Mouse (Mus musculus) lung, adult 18-20 months (tissue): ENCODE measurements around the gene Gys2.
"Not testable (repeated sequence)": the region's sequence is repeated elsewhere in the genome, so short reads cannot be mapped to it uniquely, and the experiment has no call there.

ENCODE experiments used
- DNase-seq, 2 experiments: peaks; one replicate each; pipeline ENCODE4 v3.0.0; 2022; ENCODE audit warnings: mixed read lengths in 2 of 2

The Gys2 gene

DNA sequence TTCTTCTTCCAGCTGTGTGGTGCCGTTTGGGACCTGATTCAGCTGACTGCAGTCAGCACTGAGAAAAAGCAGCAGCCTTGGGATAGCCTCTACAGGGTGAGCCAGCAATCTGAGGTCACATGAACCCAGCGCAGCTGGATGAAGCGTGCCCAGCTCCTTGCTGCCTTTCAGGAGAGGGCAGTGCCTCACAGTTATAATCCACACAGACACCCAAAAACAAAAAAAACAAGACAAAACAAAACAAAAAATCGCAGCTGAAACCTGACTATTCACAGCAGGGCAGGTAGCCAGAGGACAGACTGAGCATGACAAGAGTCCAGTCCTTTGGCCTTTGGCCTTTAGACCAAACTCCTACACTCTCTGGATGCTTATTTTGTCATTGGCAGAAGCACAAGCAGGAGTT lies at the start of gene Gys2:
TSS of gene Gys2 (minus strand) at position 309 of the 403 bp plus-strand sequence.
- no peak for DNase-seq

DNA sequence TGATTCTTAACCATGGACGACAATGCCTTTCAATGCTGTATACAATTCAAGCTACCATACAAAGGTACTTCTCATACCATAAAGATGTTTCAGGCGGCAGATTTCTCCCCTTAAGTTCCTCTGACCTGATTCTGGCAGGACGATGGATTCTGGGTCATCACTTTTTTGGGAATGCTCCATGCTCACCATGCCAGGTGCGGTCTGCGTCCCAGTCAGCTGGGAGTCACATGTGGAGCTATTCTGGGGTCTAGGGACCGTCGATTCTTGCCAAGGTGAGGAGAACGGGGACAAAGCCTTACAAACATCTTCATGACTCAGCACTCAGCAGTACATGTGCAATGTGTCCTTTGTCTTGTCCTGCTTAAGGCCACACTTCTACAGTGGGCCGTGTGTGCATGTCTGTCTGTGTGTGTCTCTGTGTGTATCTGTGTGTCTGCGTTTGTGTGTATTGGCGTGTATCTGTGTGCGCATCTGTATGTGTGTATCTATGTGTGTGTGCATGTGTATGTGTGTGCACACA lies 48.7 kb upstream of the Gys2 start:
- no peak for DNase-seq

DNA sequence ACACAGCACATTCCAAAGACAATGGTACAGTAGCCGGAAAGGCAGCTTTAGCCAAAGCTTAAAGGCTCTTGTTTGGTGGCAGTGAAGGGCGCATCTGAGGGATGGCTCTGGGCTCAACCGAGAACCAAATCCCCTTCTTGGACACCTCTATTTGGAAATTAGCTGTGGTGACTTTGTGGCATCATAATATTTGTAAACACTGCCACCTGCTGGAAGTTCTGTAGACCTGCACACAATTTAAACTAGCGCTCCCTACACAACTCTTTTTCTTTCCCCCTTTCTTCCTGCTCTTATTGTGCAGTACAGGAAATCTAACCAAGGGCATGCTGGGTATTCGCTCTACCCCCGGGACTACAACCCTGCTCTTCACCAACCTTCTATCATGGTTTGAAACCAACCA lies 46.2 kb upstream of the Gys2 start:
- no peak for DNase-seq

DNA sequence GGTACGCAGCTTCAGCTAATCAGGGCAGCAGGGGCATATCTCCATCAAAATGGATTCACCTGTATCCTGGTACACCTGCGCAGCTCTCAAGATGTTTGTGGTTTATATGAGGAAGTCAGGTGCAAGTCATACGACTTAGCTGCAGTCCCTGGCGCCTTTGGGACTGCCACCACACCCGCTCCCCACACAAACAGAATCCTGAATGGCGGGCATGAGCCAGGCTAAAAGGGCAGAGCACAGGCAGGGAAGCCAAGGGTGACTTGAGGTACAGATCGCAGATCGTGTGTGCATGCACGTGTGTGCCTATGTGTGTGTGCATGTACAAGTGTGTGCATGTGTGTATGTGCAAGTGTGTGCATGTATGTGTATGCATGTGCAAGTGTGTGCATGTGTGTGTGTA lies 42.5 kb upstream of the Gys2 start:
- DNase-seq, result not testable (repeated sequence)

DNA sequence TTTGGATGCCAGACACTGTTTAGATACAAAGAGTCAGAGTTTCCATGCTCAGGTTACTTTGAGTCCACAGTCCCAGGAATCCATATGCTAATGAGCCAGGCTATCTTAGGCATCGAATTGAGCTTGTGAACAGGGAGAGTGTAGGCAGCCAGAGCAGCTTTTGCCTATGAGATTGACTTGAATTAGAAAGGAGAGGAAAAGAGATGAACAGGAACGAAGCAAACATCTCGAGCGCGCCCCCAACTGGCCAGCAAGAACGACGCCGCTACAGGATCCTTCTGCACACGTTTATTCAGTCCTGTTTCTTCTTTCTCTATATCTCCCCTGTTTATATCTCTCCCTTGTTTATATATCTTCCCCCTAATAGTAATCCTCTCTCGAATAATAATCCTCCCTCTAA lies 42.0 kb upstream of the Gys2 start:
- DNase-seq, result peak; percentile 18 to 38

DNA sequence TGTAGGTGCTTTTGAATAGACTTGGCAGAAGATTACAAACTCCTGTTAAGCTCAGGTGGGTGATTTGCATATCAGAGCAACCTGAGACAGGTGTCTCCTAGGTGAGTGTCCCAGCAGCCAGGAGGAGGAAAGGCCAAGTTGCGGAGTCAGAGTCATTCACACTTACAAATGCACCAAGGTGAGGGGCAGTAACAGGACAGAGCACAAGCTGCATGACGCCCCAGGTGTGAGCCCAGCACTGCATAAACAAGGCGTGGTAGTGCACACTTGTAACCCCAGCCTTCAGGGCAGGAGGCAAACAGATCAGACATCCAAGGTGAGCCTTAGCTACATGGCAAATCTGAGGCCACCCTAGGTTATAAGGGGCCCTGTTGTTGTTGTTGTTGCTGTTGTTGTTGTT lies 40.0 kb upstream of the Gys2 start:
- peak in 1 of 2 experiments; percentile 30 for DNase-seq

DNA sequence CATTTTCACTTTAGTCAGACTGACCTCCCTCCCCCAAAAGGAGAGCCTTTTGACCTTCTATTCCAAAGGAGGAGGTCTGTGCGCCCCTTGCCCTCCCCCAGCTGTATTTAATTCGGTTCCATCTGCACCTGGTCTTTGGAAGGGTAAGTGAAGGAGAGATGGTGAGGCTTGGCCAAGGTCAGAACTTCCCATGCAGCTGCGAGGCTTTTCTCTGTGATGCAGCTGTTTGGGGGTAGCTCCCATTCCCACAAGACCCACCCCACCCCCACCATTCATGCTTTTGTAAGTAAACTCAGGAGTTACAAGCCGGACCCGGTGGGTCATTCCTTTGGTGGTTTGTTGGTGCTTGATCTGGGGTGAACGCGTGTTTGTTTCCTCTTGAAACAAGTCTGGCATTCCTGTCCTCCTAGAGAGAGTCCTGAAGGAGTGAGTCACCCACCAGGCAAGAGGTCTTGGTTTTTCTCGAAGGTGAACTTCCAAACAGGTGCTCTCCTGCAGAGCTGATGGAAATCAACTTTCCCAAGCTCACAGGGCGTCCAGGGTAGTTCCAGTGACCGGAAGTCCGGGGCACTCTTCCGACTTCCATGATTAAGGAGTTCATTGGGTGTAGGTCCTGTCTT lies 38.7 kb upstream of the Gys2 start:
- DNase-seq, result peak; percentile 49 to 51

DNA sequence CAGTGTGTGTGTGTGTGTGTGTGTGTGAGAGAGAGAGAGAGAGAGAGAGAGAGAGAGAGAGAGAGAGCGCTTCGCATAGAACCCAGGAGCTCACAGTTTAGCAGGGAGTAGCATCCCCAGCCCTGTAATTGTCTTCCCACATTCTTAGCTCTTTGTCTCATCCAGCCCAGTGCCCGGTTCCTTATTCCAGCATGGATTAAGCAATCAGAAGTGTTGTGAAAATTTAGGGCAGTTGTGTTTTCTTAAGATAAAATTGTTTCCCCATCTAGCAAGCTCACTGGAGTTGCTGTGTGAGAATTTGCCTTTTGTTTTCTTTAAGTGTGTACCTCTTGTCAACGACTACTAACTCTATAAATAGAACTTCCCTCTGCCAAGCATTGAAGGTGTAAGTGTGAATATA lies 35.8 kb upstream of the Gys2 start:
- peak; percentile 22 to 50 for DNase-seq

DNA sequence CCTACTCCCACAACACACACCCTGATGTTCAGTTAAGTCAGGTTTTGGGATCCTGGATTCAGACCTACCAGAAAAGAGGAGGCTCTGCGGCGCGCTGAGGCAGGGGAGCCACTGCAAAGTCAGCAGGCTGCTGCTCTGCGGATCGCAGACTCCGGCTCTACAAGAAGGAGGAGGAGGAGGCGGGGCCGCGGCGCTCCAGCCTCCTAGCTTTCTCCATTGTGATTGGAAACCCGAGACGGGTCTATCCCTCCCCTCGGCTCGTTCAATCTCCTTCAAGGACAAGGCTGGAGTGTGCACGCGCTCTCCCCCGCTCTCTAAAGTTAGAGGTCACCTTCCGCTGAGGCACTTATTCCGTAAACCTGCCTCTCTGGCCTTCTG lies 34.9 kb upstream of the Gys2 start, which contains the start of gene Ldhb:
TSS of gene Ldhb (minus strand) at position 173 of the 378 bp plus-strand sequence.
- peak; percentile 92 to 94 for DNase-seq

DNA sequence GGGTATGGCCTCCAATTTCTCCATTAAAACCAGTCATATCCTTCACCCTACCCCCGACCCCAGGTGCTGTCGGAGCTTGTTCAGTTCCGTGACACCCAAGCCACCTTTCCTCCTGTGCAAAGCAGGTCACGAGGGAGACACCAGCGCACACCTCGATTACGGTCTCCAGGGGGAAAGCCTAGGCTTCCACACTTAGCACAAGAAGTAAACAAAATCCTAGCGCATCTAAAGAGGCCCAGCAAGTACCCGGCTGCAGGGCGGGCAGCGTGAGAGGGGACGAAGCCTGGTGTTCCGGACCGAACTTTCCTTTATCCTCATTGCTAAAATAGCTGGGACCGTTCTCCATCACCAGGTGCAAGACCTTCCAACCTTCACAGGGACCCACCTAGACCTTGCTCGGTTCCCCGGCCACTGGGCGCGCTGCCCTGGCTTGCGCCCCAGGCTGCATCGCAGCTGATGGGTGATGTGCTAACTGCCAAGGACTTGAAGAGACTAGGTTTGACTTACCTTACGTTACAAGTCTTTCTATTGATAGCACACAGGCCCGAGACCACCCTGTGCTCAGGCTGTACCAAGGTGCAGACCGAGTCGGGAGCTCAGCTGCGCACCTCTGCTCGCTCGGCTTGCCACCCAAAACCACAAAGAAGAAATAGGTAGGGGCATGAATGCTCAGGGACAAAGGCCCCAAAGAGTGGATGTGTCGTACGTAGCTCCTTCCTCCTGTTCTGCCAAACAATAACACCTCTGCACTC lies 34.3 kb upstream of the Gys2 start:
- peak; percentile 7 to 9 for DNase-seq

DNA sequence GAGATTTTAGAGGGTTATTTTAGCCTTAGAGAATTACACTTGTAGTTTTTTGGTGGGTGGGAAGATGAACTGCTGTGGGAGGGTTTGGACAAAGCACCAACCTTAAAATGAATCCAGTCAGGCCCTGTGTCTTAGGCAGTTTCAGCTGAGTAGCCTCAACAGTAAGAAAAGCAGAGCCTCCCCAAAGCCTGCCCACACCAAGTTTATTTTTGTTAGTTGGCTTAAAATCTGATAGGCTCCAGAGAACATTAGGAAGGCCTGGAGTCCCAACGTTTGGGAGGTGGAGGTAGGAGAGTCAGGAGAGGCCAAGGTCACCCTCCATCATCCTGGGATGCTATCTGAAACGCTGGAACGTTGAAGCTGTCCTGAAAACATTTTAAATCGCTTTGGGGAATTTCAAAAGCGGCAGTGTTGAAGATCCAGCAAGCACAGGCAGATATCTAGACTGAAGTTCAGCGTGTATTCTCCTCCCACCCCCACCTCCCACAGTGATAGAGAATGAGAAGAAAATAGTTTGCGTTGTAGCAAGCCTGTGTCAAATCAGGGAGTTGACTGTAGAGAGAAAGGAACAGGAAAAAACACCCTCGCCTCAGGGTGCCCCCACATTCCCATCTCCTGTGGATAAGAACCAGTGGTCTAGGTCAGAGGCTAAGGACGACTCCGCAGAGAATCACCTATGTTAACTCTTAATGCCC lies 33.6 kb upstream of the Gys2 start:
- no peak for DNase-seq

DNA sequence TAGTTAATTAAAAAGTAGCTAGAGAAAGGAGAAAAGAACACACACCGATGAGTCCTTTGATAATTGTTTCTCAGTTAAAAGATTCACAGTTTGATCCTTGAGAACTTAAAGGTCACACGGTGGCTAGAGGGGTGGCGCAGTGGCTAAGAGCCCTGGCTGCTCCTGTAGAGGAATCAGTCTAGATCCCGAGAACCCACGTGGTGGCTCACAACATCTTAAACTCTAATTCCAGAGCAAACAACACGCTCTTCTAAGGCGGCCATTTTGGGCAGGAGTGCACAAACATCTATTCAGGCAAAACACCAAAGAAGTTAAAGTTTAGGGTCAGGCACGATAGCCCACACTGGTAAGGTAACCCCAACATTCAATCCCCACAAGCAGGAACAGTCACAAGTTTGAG lies 30.7 kb upstream of the Gys2 start:
- no peak for DNase-seq

DNA sequence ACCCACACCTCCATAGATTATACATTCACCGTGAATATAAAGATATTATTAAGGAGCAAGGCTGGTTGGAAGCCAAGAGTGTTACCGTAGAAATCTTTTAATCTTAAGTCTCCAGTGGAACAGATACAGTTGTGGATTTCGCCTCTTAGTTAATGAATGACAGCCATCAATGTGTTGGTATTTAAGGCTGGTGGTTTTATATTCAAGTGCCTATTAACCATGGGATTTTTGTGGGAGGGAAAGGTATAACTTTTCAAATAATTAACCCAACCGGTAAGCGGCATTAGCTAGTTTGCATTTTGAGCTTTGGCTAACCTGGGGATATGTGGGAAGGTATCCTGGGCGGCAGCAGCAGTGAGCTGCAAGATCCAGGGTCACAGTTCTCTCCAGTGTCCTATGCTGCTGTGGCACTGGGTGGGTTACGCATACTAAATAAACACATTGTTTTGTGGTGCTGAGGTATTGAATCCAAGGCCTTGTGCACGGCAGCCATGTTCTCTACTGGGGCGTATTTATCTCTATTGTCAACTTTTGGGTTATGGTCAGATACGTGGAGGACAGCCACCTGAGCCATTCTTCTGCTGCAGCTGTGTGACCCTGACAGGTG lies 29.7 kb upstream of the Gys2 start:
- DNase-seq, result no peak

DNA sequence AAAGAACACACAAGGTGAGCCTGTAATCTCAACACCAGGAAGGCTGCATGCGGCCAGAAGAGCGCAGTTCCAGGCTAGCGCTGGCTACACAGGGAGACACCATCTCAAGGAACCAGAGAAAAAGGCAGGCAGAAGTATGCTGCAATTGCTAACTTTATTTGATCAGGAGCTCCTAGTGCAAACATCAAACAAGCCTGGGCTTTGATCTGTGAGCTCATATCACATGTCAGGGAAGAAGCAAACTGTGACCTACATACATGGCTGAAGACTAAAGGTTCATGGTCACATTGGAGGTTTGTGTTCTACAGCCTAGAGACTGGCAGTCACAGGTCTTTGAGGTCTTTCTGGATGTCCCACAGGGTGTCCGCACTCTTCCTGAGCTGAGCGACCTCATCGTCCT lies 17.2 kb upstream of the Gys2 start:
- not testable (repeated sequence) for DNase-seq

DNA sequence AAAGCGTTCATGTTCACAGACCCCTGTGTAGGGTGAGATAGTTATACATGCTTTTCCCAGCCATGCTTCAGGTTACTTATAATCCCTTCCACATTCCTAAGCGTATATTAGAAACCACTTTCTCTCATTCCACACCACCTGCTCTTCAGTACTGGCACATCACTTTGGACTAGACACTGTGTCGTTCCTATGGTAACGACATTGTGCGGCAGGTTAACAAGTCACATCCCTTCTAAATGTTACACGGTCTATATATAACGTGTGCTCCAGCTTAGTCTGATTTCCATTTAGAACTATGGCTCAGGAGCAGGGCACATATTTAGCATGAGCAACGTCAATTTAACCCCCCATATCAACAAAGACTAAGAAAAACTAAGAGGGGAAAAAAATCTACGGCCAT lies 14.7 kb upstream of the Gys2 start:
- no peak for DNase-seq

DNA sequence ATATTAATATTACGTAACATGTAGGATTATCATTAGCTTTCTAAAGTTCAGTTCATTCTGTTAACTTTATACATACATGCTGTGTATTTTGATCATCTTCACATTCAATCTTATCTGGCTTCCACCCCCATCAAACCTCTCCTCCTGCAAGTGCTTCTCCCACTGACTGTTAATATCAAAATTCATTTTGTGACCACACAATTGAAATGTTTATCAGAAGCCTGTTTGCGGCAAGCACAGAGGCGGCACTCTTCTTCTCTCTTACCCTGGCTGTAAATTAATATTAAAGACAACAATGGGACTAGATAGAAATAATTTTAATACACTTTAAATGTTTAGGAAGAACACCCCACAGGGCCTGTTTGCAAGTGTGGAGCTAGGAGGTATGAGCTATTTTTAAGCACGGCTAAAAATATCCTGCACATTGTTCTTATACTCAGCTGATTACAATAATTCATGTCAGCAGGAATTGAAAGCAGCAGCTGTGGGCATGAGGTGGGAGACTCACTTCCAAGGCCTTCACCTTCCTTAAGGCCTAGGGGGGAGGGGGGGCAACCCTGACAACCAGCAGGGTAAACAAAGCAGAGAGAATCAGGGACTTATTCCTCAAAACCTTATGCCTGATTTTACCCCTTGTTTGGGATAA lies 12.7 kb upstream of the Gys2 start:
- no peak for DNase-seq

DNA sequence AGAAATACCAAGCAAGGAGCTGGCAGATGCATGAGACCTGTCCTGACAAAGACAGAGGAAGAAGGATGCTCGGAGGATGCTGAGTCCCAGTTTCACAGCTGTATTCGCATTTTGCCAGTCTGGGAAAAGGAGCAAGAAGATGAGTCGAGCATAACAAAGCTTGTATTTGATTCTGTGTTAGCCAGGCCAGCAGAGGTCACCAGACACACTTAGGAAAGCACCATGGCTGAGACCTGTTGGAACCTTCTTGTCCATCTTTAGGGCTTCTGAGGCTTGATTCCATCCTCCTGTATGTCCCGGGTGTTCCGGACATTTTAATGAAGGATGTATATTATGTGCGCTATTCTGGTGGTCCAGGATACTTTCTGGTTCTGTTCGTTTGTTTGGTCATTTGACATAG lies 4.3 kb upstream of the Gys2 start:
- DNase-seq, result no peak

DNA sequence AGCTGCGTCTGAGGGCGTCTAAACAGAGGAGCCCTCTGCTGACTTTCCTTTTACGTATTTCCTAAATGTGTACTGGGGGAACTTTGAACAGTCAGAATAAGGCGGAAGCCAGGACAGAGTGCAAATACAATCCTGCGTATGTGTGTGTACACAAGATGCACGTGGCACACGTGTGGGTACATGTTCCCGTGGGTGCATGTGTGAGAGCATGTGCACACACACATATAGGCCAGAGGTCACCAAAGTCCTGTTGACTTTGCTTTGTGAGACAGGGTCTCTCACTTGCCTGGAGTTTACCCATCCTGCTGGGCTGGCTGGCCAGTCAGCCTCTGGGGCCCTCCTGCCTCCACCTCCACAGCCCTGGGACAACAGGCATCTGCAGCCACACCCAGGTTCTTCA lies 1.8 kb downstream of the Gys2 start:
- DNase-seq, result no peak

DNA sequence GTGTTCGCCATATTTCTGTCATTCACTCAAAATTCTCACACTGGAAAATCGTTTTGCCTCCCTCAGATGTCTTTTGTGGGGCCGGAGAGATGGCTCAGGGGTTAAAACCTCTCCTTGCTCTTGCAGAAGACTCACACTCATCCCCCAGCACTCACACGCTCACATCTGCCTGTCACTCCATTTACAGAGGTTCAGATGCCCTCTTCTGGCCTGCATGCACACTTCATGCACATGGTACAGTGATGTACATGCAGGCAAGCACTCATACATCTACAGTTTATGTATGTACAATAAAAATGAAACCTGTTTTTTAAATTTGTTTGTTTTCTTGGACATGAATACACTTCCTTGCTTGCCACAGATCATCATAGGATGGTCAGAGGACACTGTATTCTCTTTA lies 3.3 kb downstream of the Gys2 start:
- DNase-seq, result no peak

DNA sequence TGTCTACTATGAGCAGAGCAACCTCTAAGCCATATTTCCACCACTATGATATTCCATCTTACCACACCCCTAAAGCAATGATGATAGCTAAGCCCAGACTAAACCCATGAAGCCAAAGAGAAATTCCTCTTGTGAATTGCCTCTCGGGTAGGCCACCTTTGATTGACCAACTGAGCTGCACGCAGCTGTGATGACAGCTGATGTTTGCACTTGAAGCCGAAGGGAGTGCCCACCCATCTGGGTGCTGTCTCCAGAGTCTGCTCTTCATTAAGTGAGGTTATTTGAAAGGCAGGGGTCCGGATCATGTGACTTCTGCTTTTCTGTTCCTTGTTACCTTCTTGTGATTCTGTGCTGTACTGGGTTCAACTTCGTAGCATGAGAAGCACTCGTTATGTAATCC lies 10.7 kb downstream of the Gys2 start:
- DNase-seq, result no peak

DNA sequence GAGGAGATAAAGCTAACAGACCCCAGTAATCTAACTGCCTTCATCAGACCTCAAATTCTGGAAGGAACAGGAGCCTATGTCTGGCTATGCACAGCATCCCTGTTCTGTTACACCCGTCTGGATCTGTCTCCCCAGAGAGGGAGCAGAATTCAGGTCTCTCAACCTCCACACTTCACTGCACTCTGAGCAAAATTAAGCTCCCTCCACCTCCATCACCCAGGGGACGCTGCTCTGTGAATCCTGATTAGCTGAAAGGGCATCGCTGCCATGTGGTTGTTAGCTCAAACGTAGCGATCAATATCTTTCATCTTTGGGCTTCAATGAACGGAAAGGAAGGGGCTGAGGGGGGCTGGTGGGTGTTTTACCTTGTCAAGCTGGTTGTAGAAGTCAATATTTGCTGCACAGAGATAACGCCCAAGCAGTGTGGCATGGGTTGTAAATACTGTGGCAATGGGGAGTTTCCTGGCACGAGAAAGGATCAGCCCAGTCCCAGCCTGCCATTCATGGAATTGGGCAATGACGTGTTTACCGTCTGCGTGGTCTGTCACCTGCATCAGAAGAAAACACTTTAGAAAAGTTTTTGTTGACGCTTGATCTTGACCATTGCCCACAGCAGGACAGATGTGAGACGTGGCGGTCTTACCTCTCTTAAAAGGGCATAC lies 13.8 kb downstream of the Gys2 start:
- DNase-seq, result peak; percentile 12 to 13

DNA sequence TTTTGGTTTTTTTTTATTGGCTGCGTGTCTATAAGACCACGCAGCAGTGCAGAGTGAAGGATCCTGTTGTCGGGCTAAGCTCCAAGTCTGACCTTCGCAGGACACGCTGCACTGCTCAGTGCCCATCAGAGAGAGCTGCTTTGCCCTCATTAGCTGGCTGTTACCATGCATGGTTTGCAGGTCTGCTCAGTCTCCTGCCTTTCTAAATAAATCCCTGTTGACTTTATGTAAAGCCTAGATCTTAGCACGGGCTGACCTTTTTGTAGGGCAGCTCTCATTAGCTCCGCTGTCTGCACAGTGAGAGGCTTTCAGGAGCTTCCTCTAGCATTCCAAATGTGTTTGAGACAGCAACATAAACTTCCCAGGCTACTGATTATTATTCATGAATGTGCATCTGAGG lies 14.9 kb downstream of the Gys2 start:
- no peak for DNase-seq
